34 mouse cellular contexts compared by ENCODE assay signal in genomic region chr6:146880296-146880695, GRCm38 (mm10). TPM values are rescaled to one million over a fixed set of nuclear protein-coding genes. Genes with fewer than 3 reads are reported as not detected.
DNase-seq lines count a peak whose midpoint lies in the region; ATAC-seq and TF ChIP-seq lines count a peak whose summit lies in the region.
"Had no signal": no experiment of that assay in that cellular context is flagged by ENCODE, and none has a peak within 500 bp of the region (broad histone marks: within the 10 kb centered on the region; RNA-seq: fewer than 3 reads in every experiment).

No protein-coding gene starts in this region.

- TF ChIP-seq CTCF in forebrain, postnatal 0 days (IDR thresholded peaks at IDR 0.05; ENCODE audit: low read depth): no peak
- no peak for TF ChIP-seq CTCF in intestine, postnatal 0 days (IDR thresholded peaks at IDR 0.05; ENCODE audit: low read depth)

- H3K27me3 ChIP-seq in forebrain, embryonic 11.5 days (ENCODE audit: control insufficient read depth, insufficient read depth, low read length): no peaks in the 10 kb centered on the region
- no peaks in the 10 kb centered on the region for H3K27me3 ChIP-seq in forebrain, embryonic 14.5 days (replicated peaks; ENCODE audit: control insufficient read depth, insufficient read depth, low read length)
- H3K27me3 ChIP-seq in forebrain, embryonic 12.5 days: no peaks in the 10 kb centered on the region
- no peaks in the 10 kb centered on the region for H3K27me3 ChIP-seq in forebrain, postnatal 0 days (ENCODE audit: insufficient read depth, low read length)
- H3K27me3 ChIP-seq in intestine, postnatal 0 days (replicated peaks; ENCODE audit: control insufficient read depth, insufficient read depth, low read length): no peaks in the 10 kb centered on the region
- H3K27me3 ChIP-seq in hindbrain, embryonic 13.5 days: no peaks in the 10 kb centered on the region
- H3K27me3 ChIP-seq: embryonic facial prominence, embryonic 12.5 days; embryonic facial prominence, embryonic 15.5 days; heart, embryonic 12.5 days; heart, embryonic 15.5 days; hindbrain, embryonic 15.5 days; intestine, embryonic 15.5 days had no signal

- no peak overlapping the region for H3K4me2 ChIP-seq in forebrain, embryonic 11.5 days (ENCODE audit: low read depth, low read length, severe bottlenecking)
- no peak overlapping the region for H3K4me2 ChIP-seq in forebrain, embryonic 14.5 days (ENCODE audit: low read length)
- H3K4me2 ChIP-seq in forebrain, embryonic 12.5 days: no peak overlapping the region
- H3K4me2 ChIP-seq in forebrain, postnatal 0 days (ENCODE audit: low read depth): no peak overlapping the region
- H3K4me2 ChIP-seq in intestine, postnatal 0 days (replicated peaks; ENCODE audit: low read depth): no peak overlapping the region
- no peak overlapping the region for H3K4me2 ChIP-seq in hindbrain, embryonic 13.5 days
- H3K4me2 ChIP-seq: embryonic facial prominence, embryonic 12.5 days; embryonic facial prominence, embryonic 15.5 days; heart, embryonic 12.5 days; heart, embryonic 15.5 days; hindbrain, embryonic 15.5 days; intestine, embryonic 15.5 days had no signal

- H3K4me3 ChIP-seq in forebrain, embryonic 11.5 days (ENCODE audit: low read depth, low read length): no peak overlapping the region
- no peak overlapping the region for H3K4me3 ChIP-seq in forebrain, embryonic 14.5 days (ENCODE audit: low read depth, low read length)
- H3K4me3 ChIP-seq in forebrain, embryonic 12.5 days (replicated peaks): no peak overlapping the region
- no peak overlapping the region for H3K4me3 ChIP-seq in forebrain, postnatal 0 days (ENCODE audit: low read depth, low read length)
- H3K4me3 ChIP-seq in intestine, postnatal 0 days (ENCODE audit: low read depth, low read length): no peak overlapping the region
- no peak overlapping the region for H3K4me3 ChIP-seq in hindbrain, embryonic 13.5 days
- H3K4me3 ChIP-seq: embryonic facial prominence, embryonic 12.5 days; embryonic facial prominence, embryonic 15.5 days; heart, embryonic 12.5 days; heart, embryonic 15.5 days; hindbrain, embryonic 15.5 days; intestine, embryonic 15.5 days had no signal

- no peak for ATAC-seq in forebrain, embryonic 11.5 days (replicated peaks; ENCODE audit: low FRiP score)
- ATAC-seq in forebrain, embryonic 14.5 days: no peak
- ATAC-seq in forebrain, embryonic 12.5 days (ENCODE audit: low FRiP score): peak; percentile 44; the same call in 1 of the 2 replicates
- 0 out of 2 replicates have a peak, but pooled peaks have one; percentile 18 for ATAC-seq in forebrain, postnatal 0 days
- no peak for ATAC-seq in intestine, postnatal 0 days
- no peak for ATAC-seq in hindbrain, embryonic 13.5 days (ENCODE audit: low FRiP score)
- ATAC-seq: CD4-positive, CD25-positive, alpha-beta regulatory T cell, adult 4 months; intestine, embryonic 15.5 days had no signal

- H3K27ac ChIP-seq in forebrain, embryonic 11.5 days (ENCODE audit: low read depth, low read length): no peak overlapping the region
- no peak overlapping the region for H3K27ac ChIP-seq in forebrain, embryonic 14.5 days (ENCODE audit: low read depth, low read length)
- no peak overlapping the region for H3K27ac ChIP-seq in forebrain, embryonic 12.5 days
- no peak overlapping the region for H3K27ac ChIP-seq in forebrain, postnatal 0 days (ENCODE audit: low read depth, low read length)
- H3K27ac ChIP-seq in intestine, postnatal 0 days (ENCODE audit: low read depth, low read length): no peak overlapping the region
- no peak overlapping the region for H3K27ac ChIP-seq in hindbrain, embryonic 13.5 days
- H3K27ac ChIP-seq: embryonic facial prominence, embryonic 12.5 days; embryonic facial prominence, embryonic 15.5 days; heart, embryonic 15.5 days; hindbrain, embryonic 15.5 days; intestine, embryonic 15.5 days had no signal

- H3K4me1 ChIP-seq in forebrain, embryonic 11.5 days (replicated peaks; ENCODE audit: control insufficient read depth, insufficient read depth, low read length): peaks cover 2% of the 10 kb centered on the region; the same call in 1 of the 2 replicates
- peaks cover 2% of the 10 kb centered on the region; the same call in 1 of the 2 replicates for H3K4me1 ChIP-seq in forebrain, embryonic 14.5 days (ENCODE audit: control insufficient read depth, insufficient read depth, low read length)
- H3K4me1 ChIP-seq in forebrain, embryonic 12.5 days: peaks cover 3% of the 10 kb centered on the region; the same call in 1 of the 2 replicates
- no peaks in the 10 kb centered on the region for H3K4me1 ChIP-seq in forebrain, postnatal 0 days (ENCODE audit: insufficient read depth)
- H3K4me1 ChIP-seq in intestine, postnatal 0 days (replicated peaks; ENCODE audit: control insufficient read depth, insufficient read depth, low read length): no peaks in the 10 kb centered on the region
- no peaks in the 10 kb centered on the region for H3K4me1 ChIP-seq in hindbrain, embryonic 13.5 days (replicated peaks)
- H3K4me1 ChIP-seq: hindbrain, embryonic 15.5 days had no signal

- WGBS in forebrain, embryonic 11.5 days: 88% methylated on average over 4 of the region's 4 CpGs
- 60% methylated on average over 4 of the region's 4 CpGs for WGBS in forebrain, embryonic 14.5 days
- 76% methylated on average over 4 of the region's 4 CpGs for WGBS in forebrain, embryonic 12.5 days
- 67% methylated on average over 4 of the region's 4 CpGs for WGBS in forebrain, postnatal 0 days
- 82% methylated on average over 4 of the region's 4 CpGs for WGBS in intestine, postnatal 0 days
- 84% methylated on average over 4 of the region's 4 CpGs for WGBS in hindbrain, embryonic 13.5 days

- no peaks in the 10 kb centered on the region for H3K36me3 ChIP-seq in forebrain, embryonic 11.5 days (ENCODE audit: control insufficient read depth, insufficient read depth, low read length)
- no peaks in the 10 kb centered on the region for H3K36me3 ChIP-seq in forebrain, embryonic 14.5 days (ENCODE audit: control insufficient read depth, insufficient read depth, low read length)
- no peaks in the 10 kb centered on the region for H3K36me3 ChIP-seq in forebrain, embryonic 12.5 days (replicated peaks)
- no peaks in the 10 kb centered on the region for H3K36me3 ChIP-seq in forebrain, postnatal 0 days (ENCODE audit: insufficient read depth)
- H3K36me3 ChIP-seq in intestine, postnatal 0 days (ENCODE audit: control insufficient read depth, insufficient read depth): no peaks in the 10 kb centered on the region
- no peaks in the 10 kb centered on the region for H3K36me3 ChIP-seq in hindbrain, embryonic 13.5 days
- H3K36me3 ChIP-seq: embryonic facial prominence, embryonic 12.5 days; embryonic facial prominence, embryonic 15.5 days; heart, embryonic 12.5 days; heart, embryonic 15.5 days; hindbrain, embryonic 15.5 days; intestine, embryonic 15.5 days had no signal

- no peak overlapping the region for H3K9ac ChIP-seq in forebrain, embryonic 11.5 days (ENCODE audit: low read length)
- H3K9ac ChIP-seq in forebrain, embryonic 14.5 days (ENCODE audit: low read length): no peak overlapping the region
- no peak overlapping the region for H3K9ac ChIP-seq in forebrain, embryonic 12.5 days
- no peak overlapping the region for H3K9ac ChIP-seq in forebrain, postnatal 0 days
- H3K9ac ChIP-seq in intestine, postnatal 0 days (ENCODE audit: low read depth, low read length): no peak overlapping the region
- no peak overlapping the region for H3K9ac ChIP-seq in hindbrain, embryonic 13.5 days
- H3K9ac ChIP-seq: embryonic facial prominence, embryonic 12.5 days; embryonic facial prominence, embryonic 15.5 days; heart, embryonic 12.5 days; heart, embryonic 15.5 days; hindbrain, embryonic 15.5 days; intestine, embryonic 15.5 days had no signal

- no peaks in the 10 kb centered on the region for H3K9me3 ChIP-seq in forebrain, embryonic 11.5 days (ENCODE audit: control insufficient read depth, low read length)
- H3K9me3 ChIP-seq in forebrain, embryonic 14.5 days (replicated peaks; ENCODE audit: control insufficient read depth, low read length): peaks cover 3% of the 10 kb centered on the region; the same call in 1 of the 2 replicates
- H3K9me3 ChIP-seq in forebrain, embryonic 12.5 days: peaks cover 6% of the 10 kb centered on the region
- H3K9me3 ChIP-seq in forebrain, postnatal 0 days (ENCODE audit: low read length): no peaks in the 10 kb centered on the region
- H3K9me3 ChIP-seq in intestine, postnatal 0 days (ENCODE audit: control insufficient read depth): peaks cover 6% of the 10 kb centered on the region; the same call in 1 of the 2 replicates
- peaks cover 6% of the 10 kb centered on the region; the same call in 1 of the 2 replicates for H3K9me3 ChIP-seq in hindbrain, embryonic 13.5 days
- H3K9me3 ChIP-seq: embryonic facial prominence, embryonic 12.5 days; hindbrain, embryonic 15.5 days; intestine, embryonic 15.5 days had no signal

- DNase-seq in forebrain, embryonic 11.5 days (ENCODE audit: low spot score): peak; percentile 40
- no peak for DNase-seq in forebrain, embryonic 14.5 days (ENCODE audit: low spot score)
- DNase-seq in CD4-positive helper T cell, adult 2 months (ENCODE audit: low read depth, low spot score): peak; percentile 26
- DNase-seq in forebrain, postnatal 0 days: no peak
- DNase-seq in cerebellum, adult 9-10 months: no peak
- DNase-seq: adrenal gland, adult 2 months; adrenal gland, postnatal 14 days; B cell, adult 2 months; cerebellum, adult 11-12 months; cerebellum, adult 9-11 months; cerebellum, postnatal 25 days; gastrocnemius, postnatal 10 days; heart, adult 18-20 months; heart, postnatal 10 days; heart, postnatal 4 days; kidney, adult 18-20 months had no signal

RNA-seq across cellular contexts. Expression of gene Ppfibp1, which starts 8.0 kb away (rescaled TPM):
- 35.9 and 38.4 TPM in 2 replicates for polyA plus RNA-seq in forebrain, embryonic 11.5 days (2014; fragmentation: Nextera tagmentation; extraction: Ambion mirVana)
- 10.9 and 15.9 TPM in 2 replicates for polyA plus RNA-seq in forebrain, embryonic 14.5 days (2014; fragmentation: Nextera tagmentation; extraction: Ambion mirVana)
- 24.9 and 29.9 TPM in 2 replicates for polyA plus RNA-seq in forebrain, embryonic 12.5 days (2016; fragmentation: Nextera tagmentation; extraction: Ambion mirVana)
- total RNA-seq in forebrain, postnatal 0 days (2014; rRNA removed): 32.0 and 33.0 TPM in 2 replicates
- 15.6 and 23.8 TPM in 2 replicates for polyA plus RNA-seq in forebrain, postnatal 0 days (2015; fragmentation: Nextera tagmentation; extraction: Ambion mirVana)
- polyA plus RNA-seq in intestine, postnatal 0 days (2015; fragmentation: Nextera tagmentation; extraction: Ambion mirVana): 32.3 and 32.4 TPM in 2 replicates
- 14.7 and 16.9 TPM in 2 replicates for polyA plus RNA-seq in hindbrain, embryonic 13.5 days (2015; fragmentation: Nextera tagmentation; extraction: Ambion mirVana)

RNA-seq across cellular contexts. Expression of gene Smco2, which starts 30.4 kb away (rescaled TPM):
- not detected in 2 replicates for polyA plus RNA-seq in forebrain, embryonic 11.5 days (2014; fragmentation: Nextera tagmentation; extraction: Ambion mirVana)
- polyA plus RNA-seq in forebrain, embryonic 14.5 days (2014; fragmentation: Nextera tagmentation; extraction: Ambion mirVana): not detected in 2 replicates
- polyA plus RNA-seq in forebrain, embryonic 12.5 days (2016; fragmentation: Nextera tagmentation; extraction: Ambion mirVana): not detected in 2 replicates
- not detected in 2 replicates for total RNA-seq in forebrain, postnatal 0 days (2014; rRNA removed)
- polyA plus RNA-seq in forebrain, postnatal 0 days (2015; fragmentation: Nextera tagmentation; extraction: Ambion mirVana): not detected in 2 replicates
- polyA plus RNA-seq in intestine, postnatal 0 days (2015; fragmentation: Nextera tagmentation; extraction: Ambion mirVana): not detected in 2 replicates
- polyA plus RNA-seq in hindbrain, embryonic 13.5 days (2015; fragmentation: Nextera tagmentation; extraction: Ambion mirVana): not detected in 2 replicates
- total RNA-seq: adrenal gland, adult 2 months; adrenal gland, postnatal 14 days; adrenal gland, postnatal 4 days; common myeloid progenitor, adult 5-6 weeks; gastrocnemius, adult 18-20 months; gastrocnemius, postnatal 10 days; gastrocnemius, postnatal 4 days; MEL had no signal
- polyA plus RNA-seq: adrenal gland, adult 2 months; brain, embryonic 14.5 days; CD4-positive, CD25-positive, alpha-beta regulatory T cell, adult 4 months; embryonic facial prominence, embryonic 12.5 days; embryonic facial prominence, embryonic 15.5 days; heart, embryonic 12.5 days; hindbrain, embryonic 11.5 days; hindbrain, embryonic 15.5 days; intestine, embryonic 15.5 days; kidney, embryonic 14.5 days had no signal

Comparison
In these comparisons a context has a peak if more than half of its experiments do, and no peak if none do; other contexts are left out.
1. ATAC-seq: peak in forebrain, embryonic 12.5 days (single experiment) and forebrain, postnatal 0 days (single experiment); none in forebrain, embryonic 11.5 days (single experiment), forebrain, embryonic 14.5 days (single experiment), intestine, postnatal 0 days (single experiment) and hindbrain, embryonic 13.5 days (single experiment).
2. DNase-seq: peak in forebrain, embryonic 11.5 days (single experiment) and CD4-positive helper T cell, adult 2 months (single experiment); none in forebrain, embryonic 14.5 days (single experiment), forebrain, postnatal 0 days (single experiment) and cerebellum, adult 9-10 months (single experiment).